Mouse (Mus musculus) CH12.LX (cell line): ENCODE measurements around the gene Gcm1. TPM values are rescaled to one million over a fixed set of nuclear protein-coding genes. Genes with fewer than 3 reads are reported as not detected.
A peak's percentile ranks its signal among the peaks of the same experiment; 100 is the strongest.

Source experiments
- DNase-seq: peaks from one replicate; pipeline ENCODE4 v3.0.0-alpha.2; 2013; ENCODE audit errors: extremely low read depth
- H3K27ac ChIP-seq: 2 replicates; pipeline ENCODE4 v1.5.1; 2012; ENCODE audit warnings: low read depth, mild to moderate bottlenecking, control low read depth, moderate library complexity; ENCODE audit not compliant: insufficient read depth
- H3K27me3 ChIP-seq: replicated peaks from 2 replicates; pipeline ENCODE3; 2012; ENCODE audit warnings: inconsistent platforms
- H3K36me3 ChIP-seq, 2 experiments: replicated peaks in 1 of 2; 2 replicates each; pipeline versions ENCODE3 to v1.6.1; 2012; ENCODE audit warnings: inconsistent platforms in 1 of 2, low read length in 1 of 2, mild to moderate bottlenecking in 1 of 2, mixed read lengths in 1 of 2, moderate library complexity in 1 of 2; ENCODE audit not compliant: control insufficient read depth in 1 of 2, insufficient read depth in 1 of 2
- H3K4me1 ChIP-seq, 2 experiments: 2 replicates each; pipeline ENCODE4 v1.6.1; 2012; ENCODE audit warnings: inconsistent platforms in 1 of 2, moderate library complexity in 1 of 2; ENCODE audit not compliant: insufficient read depth in 2 of 2, control insufficient read depth in 1 of 2
- H3K4me2 ChIP-seq: 2 replicates; pipeline ENCODE4 v1.6.1; 2012; ENCODE audit warnings: low read depth, mild to moderate bottlenecking, control low read depth; ENCODE audit not compliant: poor library complexity, insufficient read depth, severe bottlenecking
- H3K4me3 ChIP-seq, 3 experiments: fragments of 150-350 bp in 1 of 3; sonication (generic) in 1 of 3; replicated peaks in 1 of 3; 2 replicates each; pipeline versions ENCODE3 to v1.5.1; 2011 to 2012; ENCODE audit warnings: low read depth in 2 of 3, low read length in 2 of 3, mild to moderate bottlenecking in 2 of 3, moderate library complexity in 2 of 3, control low read depth in 1 of 3, improper control_type of control experiment in 1 of 3, inconsistent platforms in 1 of 3, mixed read lengths in 1 of 3; ENCODE audit not compliant: poor library complexity in 1 of 3
- H3K79me2 ChIP-seq: replicated peaks from 2 replicates; pipeline ENCODE4 v1.6.1; 2012; ENCODE audit warnings: mild to moderate bottlenecking, moderate library complexity; ENCODE audit not compliant: control insufficient read depth, poor library complexity, insufficient read depth, severe bottlenecking; ENCODE audit errors: extremely low read depth
- H3K9ac ChIP-seq: 2 replicates; pipeline ENCODE4 v1.6.1; 2012; ENCODE audit warnings: low read depth, mild to moderate bottlenecking, control low read depth, moderate library complexity; ENCODE audit not compliant: insufficient read depth
- H3K9me3 ChIP-seq: replicated peaks from 2 replicates; pipeline ENCODE3; 2012; ENCODE audit warnings: low read length, inconsistent platforms, mixed read lengths
- BHLHE40 ChIP-seq: IDR thresholded peaks from 2 replicates; pipeline ENCODE4 v1.6.1; 2011; ENCODE audit warnings: mild to moderate bottlenecking, low read depth, low read length, improper control_type of control experiment
- CHD2 ChIP-seq: IDR thresholded peaks from 2 replicates; pipeline ENCODE4 v1.6.1; 2011; ENCODE audit warnings: low read length, improper control_type of control experiment
- ELF1 ChIP-seq: IDR thresholded peaks from 2 replicates; pipeline ENCODE4 v1.6.1; 2014; ENCODE audit warnings: low read depth, mild to moderate bottlenecking, inconsistent platforms, low read length, improper control_type of control experiment
- EP300 ChIP-seq: IDR thresholded peaks from 2 replicates; pipeline ENCODE4 v1.6.1; 2011; ENCODE audit warnings: low read length, improper control_type of control experiment
- ETS1 ChIP-seq: conservative IDR thresholded peaks from 2 replicates; pipeline ENCODE4 v1.6.1; 2012; ENCODE audit warnings: low read depth, mild to moderate bottlenecking, inconsistent platforms, low read length, improper control_type of control experiment, moderate library complexity
- GABPA ChIP-seq: IDR thresholded peaks from 2 replicates; pipeline ENCODE4 v1.6.1; 2012; ENCODE audit warnings: low read depth, low read length, improper control_type of control experiment, inconsistent platforms; ENCODE audit not compliant: insufficient replicate concordance
- HCFC1 ChIP-seq: IDR thresholded peaks from 2 replicates; pipeline ENCODE4 v1.6.1; 2012; ENCODE audit warnings: low read depth, mild to moderate bottlenecking, inconsistent platforms, low read length, improper control_type of control experiment
- IRF4 ChIP-seq: IDR thresholded peaks from 2 replicates; pipeline ENCODE4 v1.6.1; 2014; ENCODE audit warnings: low read depth, mild to moderate bottlenecking, inconsistent platforms, low read length, improper control_type of control experiment
- JUND ChIP-seq: conservative IDR thresholded peaks from 2 replicates; pipeline ENCODE4 v1.6.1; 2011; ENCODE audit warnings: low read depth, low read length, improper control_type of control experiment
- KAT2A ChIP-seq: IDR thresholded peaks from 2 replicates; pipeline ENCODE4 v1.6.1; 2012; ENCODE audit warnings: low read length, improper control_type of control experiment, inconsistent platforms; ENCODE audit not compliant: insufficient replicate concordance
- MAX ChIP-seq: IDR thresholded peaks from 2 replicates; pipeline ENCODE4 v1.6.1; 2011; ENCODE audit warnings: low read length, improper control_type of control experiment
- MAZ ChIP-seq: IDR thresholded peaks from 2 replicates; pipeline ENCODE4 v1.6.1; 2012; ENCODE audit warnings: low read depth, mild to moderate bottlenecking, inconsistent platforms, low read length, improper control_type of control experiment, moderate library complexity
- MEF2A ChIP-seq: IDR thresholded peaks from 2 replicates; pipeline ENCODE4 v1.6.1; 2014; ENCODE audit warnings: low read depth, mild to moderate bottlenecking, inconsistent platforms, low read length, improper control_type of control experiment, borderline replicate concordance
- MXI1 ChIP-seq: IDR thresholded peaks from 2 replicates; pipeline ENCODE4 v1.6.1; 2011; ENCODE audit warnings: mild to moderate bottlenecking, low read depth, low read length, improper control_type of control experiment
- PAX5 ChIP-seq: IDR thresholded peaks from 2 replicates; pipeline ENCODE4 v1.6.1; 2012; ENCODE audit warnings: low read length, inconsistent platforms, mixed read lengths
- POLR2A ChIP-seq: IDR thresholded peaks from 2 replicates; pipeline ENCODE4 v1.6.1; 2011; ENCODE audit warnings: low read depth, mild to moderate bottlenecking, improper control_type of control experiment, low read length
- RAD21 ChIP-seq: IDR thresholded peaks from 2 replicates; pipeline ENCODE4 v1.6.1; 2011; ENCODE audit warnings: low read depth, mild to moderate bottlenecking, low read length, improper control_type of control experiment, moderate library complexity
- RCOR1 ChIP-seq: conservative IDR thresholded peaks from 2 replicates; pipeline ENCODE4 v1.6.1; 2012; ENCODE audit warnings: low read depth, mild to moderate bottlenecking, inconsistent platforms, low read length, improper control_type of control experiment
- SIN3A ChIP-seq: IDR thresholded peaks from 2 replicates; pipeline ENCODE4 v1.6.1; 2012; ENCODE audit warnings: low read length, improper control_type of control experiment, inconsistent platforms
- USF2 ChIP-seq: conservative IDR thresholded peaks from 2 replicates; pipeline ENCODE4 v1.6.1; 2011; ENCODE audit warnings: low read depth, low read length, improper control_type of control experiment
- ZKSCAN1 ChIP-seq: IDR thresholded peaks from 2 replicates; pipeline ENCODE4 v1.6.1; 2012; ENCODE audit warnings: low read depth, inconsistent platforms, low read length, improper control_type of control experiment, borderline replicate concordance
- ZMIZ1 ChIP-seq: IDR thresholded peaks from 2 replicates; pipeline ENCODE4 v1.6.1; 2012; ENCODE audit warnings: low read depth, mild to moderate bottlenecking, inconsistent platforms, low read length, improper control_type of control experiment
- ZNF384 ChIP-seq: IDR thresholded peaks from 2 replicates; pipeline ENCODE4 v1.6.1; 2012; ENCODE audit warnings: low read depth, low read length, improper control_type of control experiment, inconsistent platforms
- dilution Hi-C: fragments of 300-500 bp; cut with MboI; formaldehyde crosslinking; loops from 2 replicates; pipeline ENCODE4 v1.14.3; 2020; ENCODE audit warnings: low sequenced_read_pairs; ENCODE audit not compliant: extremely low pct_unique_long_range_greater_than_20kb, extremely low pct_ligation_motif_present
- in situ Hi-C: fragments of 300-500 bp; cut with MboI; formaldehyde crosslinking; loops from 3 replicates; pipeline ENCODE4 v1.14.3; 2019; ENCODE audit warnings: low sequenced_read_pairs, low pct_ligation_motif_present, low pct_unique_long_range_greater_than_20kb, mixed read lengths
- polyA plus RNA-seq: library from polyadenylated mRNA; unstranded; fragments of >175 nt; gene quantifications from 2 replicates; pipeline ENCODE4 v1.2.1, GENCODE M21; 2012; ENCODE audit warnings: low read depth; ENCODE audit not compliant: insufficient read length
- total RNA-seq, 2 experiments: library from RNA; depleted of rRNA; stranded (reverse); fragments of 300-350 nt in 1 of 2; fragments of >200 nt in 1 of 2; gene quantifications; 2 replicates each; pipeline ENCODE4 v1.2.3; 2012 to 2014

The Gcm1 gene
- total and polyA plus RNA-seq, 3 experiments, result not detected

DNA sequence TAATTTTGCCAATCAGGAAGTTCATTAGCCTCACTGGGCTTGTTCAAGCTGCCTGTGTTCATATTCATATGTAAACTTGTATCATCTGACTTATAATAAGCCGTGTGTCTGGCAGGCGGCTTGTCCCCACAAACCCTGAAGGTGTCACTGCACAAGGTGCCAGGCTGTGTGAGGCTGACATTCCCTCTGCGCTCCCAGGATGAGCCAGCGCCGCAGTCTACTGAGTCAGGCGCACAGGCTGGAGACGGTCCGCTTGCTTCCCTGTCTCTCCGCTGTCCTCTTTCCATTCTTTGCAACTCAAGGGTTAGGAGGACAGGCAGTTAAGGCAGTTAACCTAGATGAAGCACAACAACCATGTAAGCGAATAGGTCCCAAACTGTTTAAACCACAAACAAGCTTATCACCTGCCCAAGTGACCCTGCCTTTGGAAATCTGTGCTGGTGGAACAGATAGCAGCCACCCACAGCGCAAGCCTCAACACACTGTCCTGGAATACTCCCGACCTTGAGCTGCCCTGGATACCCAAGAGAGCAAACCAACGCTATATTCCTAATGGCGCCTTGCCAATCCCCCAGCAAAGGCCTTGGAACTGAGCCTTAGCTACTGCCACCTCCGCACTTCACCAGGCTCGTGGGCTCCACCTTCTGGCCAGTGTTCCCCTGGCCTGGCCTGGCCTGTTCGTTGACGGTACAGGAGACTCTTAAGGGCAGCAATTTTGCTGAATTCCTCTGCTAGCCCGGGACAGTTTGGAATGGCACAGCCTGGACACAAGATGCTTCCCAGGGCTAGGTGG, 45.3 kb upstream of the Gcm1 start (continued):
- TF ChIP-seq SIN3A (0 out of 2 replicates have a peak, but pooled peaks have one; percentile 26), USF2 (no peak), MAX (no peak), ELF1 (0 out of 2 replicates have a peak, but pooled peaks have one; percentile 16), ZMIZ1 (no peak), KAT2A (no peak), MAZ (no peak), RAD21 (peak; percentile 84), EP300 (no peak), ETS1 (no peak), JUND (no peak)

DNA sequence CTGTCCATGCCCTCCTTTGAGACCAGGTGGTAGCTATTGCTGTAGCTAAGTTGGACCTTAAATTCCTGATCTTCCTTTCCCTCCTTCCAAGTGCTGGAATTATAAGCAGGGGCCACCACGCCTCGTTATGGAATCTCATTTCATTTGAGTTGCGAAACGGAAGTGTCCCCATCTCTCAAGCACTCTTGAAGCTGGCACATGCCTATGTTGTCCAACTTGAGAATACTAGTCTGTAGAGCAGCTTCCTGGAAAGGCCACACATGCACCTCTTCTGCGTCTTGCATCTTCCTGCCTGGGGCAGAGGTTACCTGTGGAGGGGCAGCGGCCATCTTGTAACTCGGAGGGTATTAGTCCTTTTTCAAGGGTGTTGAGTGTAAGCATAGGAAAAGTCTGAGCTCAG, 42.3 kb upstream of the Gcm1 start:
- Histone ChIP-seq H3K4me1 (peaks cover 3 to 12% of the 10 kb centered on the region in 2 experiments; a peak in 3 of 4 replicates), H3K27me3 (no peaks in the 10 kb centered on the region), H3K36me3 (no peaks in the 10 kb centered on the region), H3K4me2 (no peak overlapping the region), H3K79me2 (no peaks in the 10 kb centered on the region), H3K4me3 (no peak overlapping the region), H3K27ac (no peak overlapping the region), H3K9me3 (no peaks in the 10 kb centered on the region), H3K9ac (no peak overlapping the region)
- dilution Hi-C loops (no loop called here), in situ Hi-C loops (no loop called here)
- DNase-seq, result no peak
- TF ChIP-seq SIN3A (no peak), POLR2A (no peak), MXI1 (no peak), PAX5 (no peak), RAD21 (no peak), MAX (no peak), BHLHE40 (no peak), GABPA (no peak), ZMIZ1 (no peak), ZNF384 (no peak), IRF4 (no peak), CHD2 (no peak), HCFC1 (no peak), MEF2A (no peak), RCOR1 (no peak), ELF1 (no peak), ZKSCAN1 (no peak)
